17 mouse cellular contexts compared by ENCODE assay signal in the genomic region with DNA sequence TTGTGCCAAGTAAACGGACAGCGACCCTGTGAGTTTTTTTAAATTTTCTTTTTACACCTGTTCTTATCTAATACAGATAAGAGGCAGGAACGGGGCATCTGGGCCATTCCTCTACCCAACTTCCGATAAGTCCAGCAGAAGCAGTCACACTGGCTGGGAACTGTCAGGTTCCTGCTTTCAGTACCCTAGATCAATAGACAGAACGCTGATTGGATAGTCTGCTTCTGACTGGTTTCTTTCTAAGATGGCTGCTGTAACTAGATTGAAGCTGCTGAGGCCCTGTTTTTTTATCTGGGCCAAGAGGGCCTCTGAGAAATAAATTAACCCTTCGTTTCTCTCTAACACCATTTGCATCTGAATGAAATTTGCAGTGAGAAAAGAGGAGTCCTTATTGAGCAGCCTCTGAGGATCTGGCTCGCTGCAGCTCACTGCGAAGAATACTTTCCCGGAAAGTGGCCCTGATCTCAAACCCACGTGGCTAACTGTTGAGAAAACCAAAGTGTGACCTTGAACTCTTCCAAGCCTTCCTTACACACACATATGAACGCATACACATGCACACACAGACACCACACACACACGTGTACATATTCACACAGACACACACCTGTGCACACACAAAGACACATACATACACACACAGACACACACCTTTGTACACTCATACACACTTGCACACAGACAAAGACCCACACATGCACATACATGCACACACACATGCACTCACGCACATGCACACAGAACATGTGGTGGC.
DNase-seq lines count a peak whose midpoint lies in the region; ATAC-seq lines count a peak whose summit lies in the region.
"Had no signal": no experiment of that assay in that cellular context is flagged by ENCODE, and none has a peak within 500 bp of the region (broad histone marks: within the 10 kb centered on the region; RNA-seq: fewer than 3 reads in every experiment).

No protein-coding gene starts in this region.

- H3K27me3 ChIP-seq in heart, embryonic 11.5 days (ENCODE audit: control insufficient read depth, insufficient read depth, low read length), result no peaks in the 10 kb centered on the region
- no peaks in the 10 kb centered on the region for H3K27me3 ChIP-seq in neural tube, embryonic 12.5 days (replicated peaks)
- no peaks in the 10 kb centered on the region for H3K27me3 ChIP-seq in hindbrain, embryonic 15.5 days
- no peaks in the 10 kb centered on the region for H3K27me3 ChIP-seq in neural tube, embryonic 13.5 days
- H3K27me3 ChIP-seq: heart, embryonic 13.5 days; kidney, embryonic 15.5 days had no signal

- H3K36me3 ChIP-seq in heart, embryonic 11.5 days (ENCODE audit: control insufficient read depth, insufficient read depth, low read length), result no peaks in the 10 kb centered on the region
- H3K36me3 ChIP-seq in neural tube, embryonic 12.5 days, result no peaks in the 10 kb centered on the region
- H3K36me3 ChIP-seq in hindbrain, embryonic 15.5 days, result no peaks in the 10 kb centered on the region
- no peaks in the 10 kb centered on the region for H3K36me3 ChIP-seq in neural tube, embryonic 13.5 days
- H3K36me3 ChIP-seq: heart, embryonic 13.5 days; kidney, embryonic 15.5 days had no signal

- H3K9ac ChIP-seq in heart, embryonic 11.5 days (ENCODE audit: low read depth, low read length), result no peak overlapping the region
- no peak overlapping the region for H3K9ac ChIP-seq in neural tube, embryonic 12.5 days
- H3K9ac ChIP-seq in hindbrain, embryonic 15.5 days, result no peak overlapping the region
- no peak overlapping the region for H3K9ac ChIP-seq in neural tube, embryonic 13.5 days
- H3K9ac ChIP-seq: heart, embryonic 13.5 days; kidney, embryonic 15.5 days; lung, embryonic 14.5 days had no signal

- WGBS in heart, embryonic 11.5 days (ENCODE audit: insufficient replicate concordance), result 59% methylated on average over 13 of the region's 13 CpGs
- WGBS in neural tube, embryonic 12.5 days, result 58% methylated on average over 13 of the region's 13 CpGs
- WGBS in hindbrain, embryonic 15.5 days, result 54% methylated on average over 13 of the region's 13 CpGs
- WGBS in neural tube, embryonic 13.5 days, result 51% methylated on average over 13 of the region's 13 CpGs

- H3K27ac ChIP-seq in heart, embryonic 11.5 days (ENCODE audit: low read depth, low read length), result no peak overlapping the region
- 0 out of 2 replicates have a peak overlapping the region, but pooled peaks have one; percentile 43 for H3K27ac ChIP-seq in neural tube, embryonic 12.5 days
- H3K27ac ChIP-seq in hindbrain, embryonic 15.5 days (replicated peaks), result no peak overlapping the region
- no peak overlapping the region; the same call in 1 of the 2 replicates for H3K27ac ChIP-seq in neural tube, embryonic 13.5 days (replicated peaks)
- H3K27ac ChIP-seq: heart, embryonic 13.5 days; kidney, embryonic 15.5 days; layer of hippocampus, adult 2 months had no signal

- no peaks in the 10 kb centered on the region for H3K4me1 ChIP-seq in heart, embryonic 11.5 days (ENCODE audit: control insufficient read depth, insufficient read depth, low read length)
- peaks cover 14% of the 10 kb centered on the region for H3K4me1 ChIP-seq in neural tube, embryonic 12.5 days
- 0 out of 2 replicates have a peak, but pooled peaks cover 8% of the 10 kb centered on the region for H3K4me1 ChIP-seq in hindbrain, embryonic 15.5 days (replicated peaks)
- peaks cover 18% of the 10 kb centered on the region for H3K4me1 ChIP-seq in neural tube, embryonic 13.5 days (replicated peaks)
- H3K4me1 ChIP-seq: kidney, embryonic 15.5 days had no signal

- no peak for ATAC-seq in heart, embryonic 11.5 days (replicated peaks; ENCODE audit: insufficient number of reproducible peaks, low FRiP score, low TSS enrichment)
- peak; percentile 77 for ATAC-seq in neural tube, embryonic 12.5 days (ENCODE audit: low FRiP score, low read depth)
- peak; percentile 51; the same call in 1 of the 2 replicates for ATAC-seq in hindbrain, embryonic 15.5 days (ENCODE audit: low FRiP score, low read depth)
- ATAC-seq in neural tube, embryonic 13.5 days (ENCODE audit: low read depth), result 0 out of 2 replicates have a peak, but pooled peaks have one; percentile 15
- ATAC-seq: activated CD4-positive, CD25-positive, alpha-beta regulatory T cell, adult 4 months had no signal

- no peak overlapping the region for H3K4me2 ChIP-seq in heart, embryonic 11.5 days
- no peak overlapping the region for H3K4me2 ChIP-seq in neural tube, embryonic 12.5 days (replicated peaks)
- no peak overlapping the region for H3K4me2 ChIP-seq in hindbrain, embryonic 15.5 days
- H3K4me2 ChIP-seq in neural tube, embryonic 13.5 days, result no peak overlapping the region
- H3K4me2 ChIP-seq: heart, embryonic 13.5 days; kidney, embryonic 15.5 days; lung, embryonic 14.5 days had no signal

- H3K4me3 ChIP-seq in heart, embryonic 11.5 days (ENCODE audit: low read depth, low read length), result no peak overlapping the region
- H3K4me3 ChIP-seq in neural tube, embryonic 12.5 days, result no peak overlapping the region
- no peak overlapping the region for H3K4me3 ChIP-seq in hindbrain, embryonic 15.5 days
- no peak overlapping the region for H3K4me3 ChIP-seq in neural tube, embryonic 13.5 days
- H3K4me3 ChIP-seq: heart, embryonic 13.5 days; kidney, embryonic 15.5 days; layer of hippocampus, adult 2 months had no signal

- no peaks in the 10 kb centered on the region for H3K9me3 ChIP-seq in heart, embryonic 11.5 days (replicated peaks; ENCODE audit: control insufficient read depth, low read length)
- H3K9me3 ChIP-seq in neural tube, embryonic 12.5 days, result no peaks in the 10 kb centered on the region
- no peaks in the 10 kb centered on the region for H3K9me3 ChIP-seq in hindbrain, embryonic 15.5 days
- no peaks in the 10 kb centered on the region for H3K9me3 ChIP-seq in neural tube, embryonic 13.5 days
- H3K9me3 ChIP-seq: heart, embryonic 13.5 days; kidney, embryonic 15.5 days had no signal

- DNase-seq in heart, adult 11 months, result peak; percentile 57
- DNase-seq in neural tube, embryonic 10.5 days (ENCODE audit: extremely low spot score, low spot score), result no peak
- no peak for DNase-seq in cerebellum, postnatal 14 days
- DNase-seq in kidney, postnatal 25 days, result no peak
- DNase-seq: adrenal gland, postnatal 25 days; cerebellum, adult 9-11 months; gastrocnemius, postnatal 10 days; heart, postnatal 4 days; lung, embryonic 14.5 days had no signal
